Mouse (Mus musculus): ENCODE measurements at regions not wholly inside any gene's neighbourhood (a gene's known extent, or its start where the extent isn't known, plus 50 kb on each side); places are given as distances from the start of the nearest gene placed in this dataset.

DNA sequence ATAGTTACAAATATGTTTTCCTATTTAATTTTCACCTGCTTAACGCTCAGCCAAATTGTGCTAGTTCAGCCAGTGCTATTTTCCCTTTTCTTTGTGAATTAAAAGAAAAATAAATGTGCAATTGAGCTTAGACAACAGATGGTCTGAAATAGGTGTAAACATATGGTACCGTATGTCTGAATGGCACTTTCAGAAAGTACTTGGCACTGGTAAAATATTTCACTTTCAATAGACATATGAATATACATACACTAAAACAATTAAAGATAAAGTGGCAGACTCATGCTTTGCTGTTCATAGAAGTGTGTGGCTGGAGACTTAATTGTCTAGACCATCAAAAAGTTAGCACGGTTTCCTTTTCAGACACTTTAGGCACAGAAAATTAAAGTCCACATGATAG lies 794.8 kb upstream of the Slitrk1 start:
- no peak for ATAC-seq
- TF ChIP-seq CTCF (IDR thresholded peaks at IDR 0.05; ENCODE audit: low read depth) = no peak
- DNase-seq (ENCODE audit: low spot score) = no peak

DNA sequence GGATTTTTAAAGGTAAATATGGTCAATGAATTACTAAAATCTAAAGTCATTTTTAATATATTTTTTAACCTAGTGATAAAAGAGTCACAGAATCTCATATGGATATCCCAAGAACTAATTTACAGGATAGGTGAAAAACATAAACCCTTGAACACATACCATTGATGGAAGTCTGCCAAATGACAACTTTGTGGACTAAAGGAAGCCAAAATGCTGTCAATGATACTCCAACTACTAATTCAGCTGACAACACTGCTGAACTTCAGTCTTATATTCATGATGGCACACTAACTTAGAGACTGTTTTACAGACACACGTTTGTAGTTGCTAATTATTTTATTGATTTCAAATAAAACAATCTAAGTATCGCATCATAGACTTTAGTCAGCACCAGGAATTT lies 786.3 kb upstream of the Slitrk1 start:
- ATAC-seq = no peak
- Histone ChIP-seq H3K4me1 (ENCODE audit: insufficient read depth, low read length) (no peaks in the 10 kb centered on the region), H3K4me2 (ENCODE audit: low read depth, low read length) (no peak overlapping the region), H3K27me3 (ENCODE audit: insufficient read depth, low read length) (no peaks in the 10 kb centered on the region), H3K4me3 (ENCODE audit: low read length) (no peak overlapping the region), H3K9me3 (ENCODE audit: low read length) (no peaks in the 10 kb centered on the region), H3K9ac (replicated peaks; ENCODE audit: low read length) (no peak overlapping the region), H3K36me3 (ENCODE audit: insufficient read depth, low read length) (no peaks in the 10 kb centered on the region), H3K27ac (no peak overlapping the region)
- 70% methylated on average over 2 of the region's 2 CpGs for WGBS
- no peak for TF ChIP-seq CTCF (IDR thresholded peaks at IDR 0.05; ENCODE audit: low read depth)
- DNase-seq (ENCODE audit: low spot score) = no peak

More for the DNA sequence above, 794.8 kb upstream of the Slitrk1 start:
- Histone ChIP-seq H3K4me3 (ENCODE audit: low read length) (no peak overlapping the region), H3K27ac (no peak overlapping the region), H3K9ac (replicated peaks; ENCODE audit: low read length) (no peak overlapping the region), H3K9me3 (ENCODE audit: low read length) (no peaks in the 10 kb centered on the region), H3K4me1 (ENCODE audit: insufficient read depth, low read length) (no peaks in the 10 kb centered on the region), H3K36me3 (ENCODE audit: insufficient read depth, low read length) (no peaks in the 10 kb centered on the region), H3K27me3 (ENCODE audit: insufficient read depth, low read length) (no peaks in the 10 kb centered on the region), H3K4me2 (ENCODE audit: low read depth, low read length) (no peak overlapping the region)
- WGBS = 73% methylated on average over 3 of the region's 3 CpGs

GRCm38 (mm10) chr14:109668566-109669116 lies 754.7 kb upstream of the Slitrk1 start:
- Histone ChIP-seq H3K27me3 (ENCODE audit: insufficient read depth, low read length) (no peaks in the 10 kb centered on the region), H3K4me2 (ENCODE audit: low read depth, low read length) (no peak overlapping the region), H3K36me3 (ENCODE audit: insufficient read depth, low read length) (no peaks in the 10 kb centered on the region), H3K27ac (no peak overlapping the region), H3K9me3 (ENCODE audit: low read length) (no peaks in the 10 kb centered on the region), H3K4me1 (ENCODE audit: insufficient read depth, low read length) (no peaks in the 10 kb centered on the region), H3K9ac (replicated peaks; ENCODE audit: low read length) (no peak overlapping the region), H3K4me3 (ENCODE audit: low read length) (no peak overlapping the region)
- DNase-seq (ENCODE audit: low spot score) (no peak), ATAC-seq (no peak)
- no peak for TF ChIP-seq CTCF (IDR thresholded peaks at IDR 0.05; ENCODE audit: low read depth)
- 85% methylated on average over 2 of the region's 2 CpGs for WGBS

- TF ChIP-seq CTCF (IDR thresholded peaks at IDR 0.05; ENCODE audit: low read depth) = no peak
- peak; percentile 18 for DNase-seq (ENCODE audit: low spot score)
- no peaks in the 10 kb centered on the region for H3K4me1 ChIP-seq (ENCODE audit: insufficient read depth, low read length)
- H3K4me3 ChIP-seq (ENCODE audit: low read length) = no peak overlapping the region
- no peaks in the 10 kb centered on the region for H3K9me3 ChIP-seq (ENCODE audit: low read length)
- WGBS = 70% methylated on average over 2 of the region's 2 CpGs
- no peaks in the 10 kb centered on the region for H3K27me3 ChIP-seq (ENCODE audit: insufficient read depth, low read length)
- no peak overlapping the region for H3K27ac ChIP-seq
- H3K4me2 ChIP-seq (ENCODE audit: low read depth, low read length) = no peak overlapping the region
- H3K36me3 ChIP-seq (ENCODE audit: insufficient read depth, low read length) = no peaks in the 10 kb centered on the region
- ATAC-seq = no peak
- no peak overlapping the region for H3K9ac ChIP-seq (replicated peaks; ENCODE audit: low read length)
Observed at GRCm38 (mm10) chr14:109668076-109668475, 754.1 kb upstream of the Slitrk1 start.

DNA sequence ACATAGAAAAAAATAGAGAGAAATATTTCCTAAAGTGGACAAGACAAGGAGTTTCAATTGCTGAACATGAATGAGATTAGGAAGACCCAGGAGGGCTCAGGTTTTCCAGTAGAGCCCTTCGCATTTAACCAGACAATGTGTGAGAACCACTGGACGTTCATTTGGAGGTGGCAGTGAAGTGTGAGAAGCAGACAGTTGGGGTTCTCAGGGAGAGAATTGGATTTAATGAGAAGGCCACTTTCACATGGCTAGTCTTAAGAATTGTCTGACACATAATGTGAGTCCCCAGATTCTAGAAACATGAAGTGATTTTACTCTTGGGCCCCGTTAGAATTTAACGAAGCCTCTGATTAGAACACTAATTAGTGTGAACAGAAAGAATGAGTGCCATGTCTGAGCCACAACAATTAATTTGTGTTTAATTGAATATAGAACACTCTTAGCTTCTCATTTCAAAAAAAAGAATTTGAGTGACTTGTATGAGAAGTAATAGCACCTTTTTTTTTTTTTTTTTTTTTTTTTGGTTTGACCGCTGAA lies 749.6 kb upstream of the Slitrk1 start:
- no peak for DNase-seq (ENCODE audit: low spot score)
- TF ChIP-seq CTCF (IDR thresholded peaks at IDR 0.05; ENCODE audit: low read depth) = no peak
- no peak overlapping the region for H3K4me3 ChIP-seq (ENCODE audit: low read length)
- no peaks in the 10 kb centered on the region for H3K27me3 ChIP-seq (ENCODE audit: insufficient read depth, low read length)
- WGBS = 65% methylated on average over 5 of the region's 5 CpGs
- H3K27ac ChIP-seq = no peak overlapping the region
- H3K4me2 ChIP-seq (ENCODE audit: low read depth, low read length) = no peak overlapping the region
- no peak overlapping the region for H3K9ac ChIP-seq (replicated peaks; ENCODE audit: low read length)
- no peaks in the 10 kb centered on the region for H3K9me3 ChIP-seq (ENCODE audit: low read length)
- no peak for ATAC-seq
- no peaks in the 10 kb centered on the region for H3K36me3 ChIP-seq (ENCODE audit: insufficient read depth, low read length)
- H3K4me1 ChIP-seq (ENCODE audit: insufficient read depth, low read length) = no peaks in the 10 kb centered on the region

- ATAC-seq (no peak), DNase-seq (ENCODE audit: low spot score) (peak; percentile 13)
- H3K9ac ChIP-seq (replicated peaks; ENCODE audit: low read length) = no peak overlapping the region
- no peaks in the 10 kb centered on the region for H3K27me3 ChIP-seq (ENCODE audit: insufficient read depth, low read length)
- H3K4me2 ChIP-seq (ENCODE audit: low read depth, low read length) = no peak overlapping the region
- H3K27ac ChIP-seq = no peak overlapping the region
- H3K4me1 ChIP-seq (ENCODE audit: insufficient read depth, low read length) = no peaks in the 10 kb centered on the region
- no peaks in the 10 kb centered on the region for H3K9me3 ChIP-seq (ENCODE audit: low read length)
- H3K4me3 ChIP-seq (ENCODE audit: low read length) = no peak overlapping the region
- TF ChIP-seq CTCF (IDR thresholded peaks at IDR 0.05; ENCODE audit: low read depth) = peak; percentile 36
- no peaks in the 10 kb centered on the region for H3K36me3 ChIP-seq (ENCODE audit: insufficient read depth, low read length)
Observed at GRCm38 (mm10) chr14:109660351-109660750, 746.4 kb upstream of the Slitrk1 start.

- H3K4me1 ChIP-seq (ENCODE audit: insufficient read depth, low read length) = no peaks in the 10 kb centered on the region
- no peak overlapping the region for H3K4me3 ChIP-seq (ENCODE audit: low read length)
- ATAC-seq (no peak), DNase-seq (ENCODE audit: low spot score) (no peak)
- H3K36me3 ChIP-seq (ENCODE audit: insufficient read depth, low read length) = no peaks in the 10 kb centered on the region
- TF ChIP-seq CTCF (IDR thresholded peaks at IDR 0.05; ENCODE audit: low read depth) = no peak
- 77% methylated on average over 4 of the region's 4 CpGs for WGBS
- no peaks in the 10 kb centered on the region for H3K27me3 ChIP-seq (ENCODE audit: insufficient read depth, low read length)
- no peak overlapping the region for H3K27ac ChIP-seq
- H3K9ac ChIP-seq (replicated peaks; ENCODE audit: low read length) = no peak overlapping the region
- no peaks in the 10 kb centered on the region for H3K9me3 ChIP-seq (ENCODE audit: low read length)
- no peak overlapping the region for H3K4me2 ChIP-seq (ENCODE audit: low read depth, low read length)
Observed at GRCm38 (mm10) chr14:109648536-109648935, 734.6 kb upstream of the Slitrk1 start.

All from hindbrain, postnatal 0 days (tissue).